Mouse (Mus musculus) thymus, postnatal 36 days (tissue): Measurements from ENCODE around the gene Sec23ip.

Experiments used
- DNase-seq, 2 experiments: peaks; one replicate each; pipeline ENCODE4 v3.0.0; 2022; ENCODE audit warnings: mixed read lengths in 2 of 2

The Sec23ip gene

DNA sequence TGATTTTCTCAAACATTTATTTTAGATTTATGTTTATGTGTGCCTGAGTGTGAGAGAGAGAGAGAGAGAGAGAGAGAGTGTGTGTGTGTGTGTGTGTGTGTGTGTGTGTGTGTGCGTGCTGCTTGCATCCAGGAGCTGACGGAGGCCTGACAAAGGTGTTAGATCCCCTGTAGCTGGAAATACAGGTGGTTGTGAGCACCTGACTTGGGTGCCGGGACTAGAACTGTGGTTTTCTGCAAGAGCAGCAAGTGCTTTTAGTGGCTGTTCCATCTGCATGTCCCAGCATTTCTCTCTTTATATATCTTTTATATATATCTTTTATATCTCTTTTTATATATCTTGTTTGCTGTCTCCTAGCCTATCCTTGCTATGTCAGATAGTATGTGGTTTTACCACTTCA, 37.1 kb downstream of the Sec23ip start:
- no peak for DNase-seq

DNA sequence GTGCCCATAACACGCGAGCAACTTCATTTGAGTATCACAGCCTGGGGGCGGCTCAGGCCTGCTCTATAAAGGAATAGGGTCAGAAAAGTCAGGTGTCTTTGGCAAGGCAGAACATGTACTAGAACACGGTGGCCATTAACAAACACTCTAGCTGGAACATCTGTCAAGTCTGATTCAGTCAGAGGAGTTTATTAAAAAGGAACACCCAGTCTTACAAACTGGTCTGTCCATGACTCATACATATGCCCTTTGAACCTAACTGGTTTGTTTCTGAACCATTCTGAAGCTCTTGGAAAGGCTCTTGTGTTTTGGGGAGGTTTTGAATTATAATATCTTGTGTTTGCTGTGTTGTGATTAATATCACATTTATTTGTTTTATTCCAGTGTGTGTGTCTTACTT, 45.3 kb downstream of the Sec23ip start:
- DNase-seq: no peak

DNA sequence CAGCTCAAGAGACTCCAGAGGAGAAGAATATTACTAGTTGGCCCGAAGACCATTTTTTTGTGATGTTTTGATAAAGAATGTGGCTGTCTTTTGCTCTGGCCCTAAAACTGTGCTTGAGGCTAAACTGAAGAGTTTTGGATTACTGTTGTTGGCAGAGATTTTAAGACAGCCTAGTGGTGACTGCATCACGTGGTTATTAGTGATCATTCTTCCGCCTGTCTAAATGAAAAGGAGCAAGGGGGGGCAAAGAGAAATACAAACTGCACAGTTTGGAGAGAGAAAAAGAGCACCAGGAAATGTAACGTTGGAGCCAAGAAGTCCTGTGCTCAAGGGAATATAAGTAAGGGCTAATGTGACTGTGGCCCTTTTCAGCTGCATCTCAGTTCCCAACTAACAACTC, 48.7 kb downstream of the Sec23ip start:
- DNase-seq: no peak

DNA sequence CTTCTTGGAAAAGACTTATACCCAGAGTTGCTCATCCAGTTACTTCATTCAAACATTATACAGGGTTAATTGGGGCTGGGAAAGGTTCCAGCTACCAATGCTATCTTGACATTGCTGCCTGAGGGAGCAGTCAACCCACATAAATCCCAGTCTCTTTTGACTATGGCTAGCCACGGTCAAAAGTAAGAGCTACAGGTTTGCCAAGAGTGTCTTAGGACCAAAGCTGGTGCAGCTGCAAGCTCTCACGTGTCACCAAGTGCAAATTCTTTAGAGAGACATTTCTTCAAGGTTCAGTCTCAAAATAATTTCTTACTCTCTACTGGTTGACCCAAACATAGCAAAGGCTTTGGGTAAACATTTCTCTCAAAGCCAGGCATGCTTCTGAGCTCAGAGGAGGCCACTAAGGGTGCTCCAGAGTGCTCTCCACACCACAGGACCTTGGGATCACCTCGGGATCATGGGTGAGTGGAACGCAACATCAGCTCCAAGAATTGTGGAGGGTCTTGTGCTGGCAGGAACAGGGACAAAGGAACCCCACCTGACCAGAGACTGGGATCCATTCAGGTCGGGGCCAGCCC, 80.3 kb downstream of the Sec23ip start:
- DNase-seq: no peak

DNA sequence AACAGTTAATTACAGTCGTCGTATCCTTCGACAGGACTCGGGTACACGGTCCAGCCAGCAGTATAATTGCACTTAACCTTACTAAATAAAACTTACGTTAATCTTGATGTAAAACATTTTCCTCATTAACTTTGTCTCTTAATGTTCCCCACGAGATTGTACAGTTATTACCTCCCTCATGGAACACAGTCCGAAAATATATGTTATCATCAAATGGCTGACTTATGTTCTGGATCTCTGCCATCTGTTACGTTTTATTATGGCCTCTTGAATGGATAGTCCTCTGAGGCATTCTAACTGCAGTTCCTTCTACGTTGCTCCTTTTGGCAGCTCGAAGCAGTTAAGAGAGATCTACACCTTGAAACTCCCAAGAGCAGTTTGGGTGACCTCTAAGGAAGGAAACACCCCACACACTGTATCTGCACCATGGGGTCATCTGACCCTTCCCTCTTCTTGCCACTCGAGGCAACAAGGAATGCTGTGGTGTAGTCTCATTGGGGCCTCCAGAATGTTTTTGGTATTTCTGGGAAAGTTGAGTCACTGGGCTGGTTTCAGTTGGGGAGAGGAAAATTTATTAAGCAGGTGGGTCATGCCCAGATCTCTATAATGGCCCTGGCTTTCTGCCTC, 87.8 kb downstream of the Sec23ip start:
- no peak for DNase-seq

DNA sequence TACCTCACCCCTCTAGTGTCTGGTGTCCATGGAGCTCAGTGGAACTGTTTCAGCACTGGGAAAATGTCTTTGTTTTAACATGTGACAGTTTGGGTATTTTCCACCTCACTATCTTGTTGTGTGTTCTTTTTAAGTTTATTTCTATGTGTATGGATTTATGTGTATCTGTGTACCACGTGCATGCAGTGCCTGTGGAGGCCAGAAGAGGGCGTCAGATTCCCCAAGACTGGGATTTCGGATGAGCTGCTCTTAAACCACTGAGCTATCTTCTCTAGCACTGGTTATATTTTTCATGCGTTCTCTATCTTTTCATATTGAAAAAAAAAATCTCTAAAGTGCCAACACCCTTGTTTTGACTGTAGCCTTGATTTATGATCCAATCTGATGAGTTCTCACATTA, 88.5 kb downstream of the Sec23ip start:
- no peak for DNase-seq
